Mouse (Mus musculus): ENCODE measurements at regions not wholly inside any gene's neighbourhood (a gene's known extent, or its start where the extent isn't known, plus 50 kb on each side); places are given as distances from the start of the nearest gene placed in this dataset.

- Histone ChIP-seq H3K9ac (ENCODE audit: control insufficient read depth, low read depth, low read length, poor library complexity, severe bottlenecking) (no peak overlapping the region), H3K36me3 (ENCODE audit: control insufficient read depth in 1 of 2, insufficient read depth in 2 of 2, low read length in 2 of 2) (no peaks in the 10 kb centered on the region), H3K4me1 (ENCODE audit: control insufficient read depth in 1 of 2, insufficient read depth in 2 of 2, low read length in 2 of 2) (no peaks in the 10 kb centered on the region), H3K79me2 (ENCODE audit: control insufficient read depth, insufficient read depth, low read length, poor library complexity) (no peaks in the 10 kb centered on the region), H3K9me3 (replicated peaks; ENCODE audit: insufficient read depth, low read length) (no peaks in the 10 kb centered on the region), H3K4me3 (ENCODE audit: control insufficient read depth in 1 of 2, insufficient read depth in 1 of 2, low read depth in 2 of 2, low read length in 2 of 2) (no peak overlapping the region), H3K27ac (ENCODE audit: control insufficient read depth, low read depth, low read length) (no peak overlapping the region), H3K27me3 (ENCODE audit: control insufficient read depth in 1 of 2, insufficient read depth in 2 of 2, low read length in 2 of 2) (peaks cover 0 to 2% of the 10 kb centered on the region in 2 experiments; a peak in 3 of 4 replicates)
- TF ChIP-seq KAT2A (conservative IDR thresholded peaks at IDR 0.05; ENCODE audit: low read depth, low read length) (no peak), CHD2 (IDR thresholded peaks at IDR 0.05; ENCODE audit: low read length) (no peak), RCOR1 (IDR thresholded peaks at IDR 0.05; ENCODE audit: low read depth, low read length) (no peak), RAD21 (IDR thresholded peaks at IDR 0.05; ENCODE audit: low read depth, low read length) (no peak), UBTF (IDR thresholded peaks at IDR 0.05; ENCODE audit: borderline replicate concordance, insufficient read depth, low read depth, low read length) (no peak), ZC3H11A (IDR thresholded peaks at IDR 0.05; ENCODE audit: low read depth, low read length) (no peak), ZKSCAN1 (IDR thresholded peaks at IDR 0.05; ENCODE audit: low read depth, low read length) (no peak), MXI1 (IDR thresholded peaks at IDR 0.05; ENCODE audit: low read depth, low read length) (no peak), MAFK (IDR thresholded peaks at IDR 0.05; ENCODE audit: borderline replicate concordance, low read depth, low read length) (no peak), TAL1 (IDR thresholded peaks at IDR 0.05; ENCODE audit: low read length) (no peak), TCF12 (IDR thresholded peaks at IDR 0.05; ENCODE audit: low read depth, low read length) (no peak), POLR2AphosphoS2 (IDR thresholded peaks at IDR 0.05; ENCODE audit: low read length) (no peak), E2F4 (IDR thresholded peaks at IDR 0.05; ENCODE audit: borderline replicate concordance, low read depth, low read length) (no peak), ZMIZ1 (IDR thresholded peaks at IDR 0.05; ENCODE audit: low read depth, low read length) (no peak), GATA1 (IDR thresholded peaks at IDR 0.05; ENCODE audit: low read depth, low read length) (no peak), MAZ (IDR thresholded peaks at IDR 0.05; ENCODE audit: low read depth, low read length) (no peak)
- no peak for DNase-seq (ENCODE audit: low read depth, low spot score)
Observed at GRCm38 (mm10) chr7:110688884-110689681, 61.6 kb downstream of the Adm start.

GRCm38 (mm10) chr7:110690241-110690640 is 62.8 kb downstream of the Adm start:
- DNase-seq (ENCODE audit: low read depth, low spot score) = no peak
- Histone ChIP-seq H3K36me3 (ENCODE audit: control insufficient read depth in 1 of 2, insufficient read depth in 2 of 2, low read length in 2 of 2) (no peaks in the 10 kb centered on the region), H3K79me2 (ENCODE audit: control insufficient read depth, insufficient read depth, low read length, poor library complexity) (no peaks in the 10 kb centered on the region), H3K27me3 (ENCODE audit: control insufficient read depth in 1 of 2, insufficient read depth in 2 of 2, low read length in 2 of 2) (peaks cover 0 to 2% of the 10 kb centered on the region in 2 experiments; a peak in 3 of 4 replicates), H3K9ac (ENCODE audit: control insufficient read depth, low read depth, low read length, poor library complexity, severe bottlenecking) (no peak overlapping the region), H3K4me1 (ENCODE audit: control insufficient read depth in 1 of 2, insufficient read depth in 2 of 2, low read length in 2 of 2) (no peaks in the 10 kb centered on the region), H3K27ac (ENCODE audit: control insufficient read depth, low read depth, low read length) (no peak overlapping the region), H3K4me3 (ENCODE audit: control insufficient read depth in 1 of 2, insufficient read depth in 1 of 2, low read depth in 2 of 2, low read length in 2 of 2) (no peak overlapping the region), H3K9me3 (replicated peaks; ENCODE audit: insufficient read depth, low read length) (no peaks in the 10 kb centered on the region)
- no peak for TF ChIP-seq ZKSCAN1 (IDR thresholded peaks at IDR 0.05; ENCODE audit: low read depth, low read length)
